Mouse (Mus musculus): ENCODE measurements around the gene Zfp689. TPM values are rescaled to one million over a fixed set of nuclear protein-coding genes. Genes with fewer than 3 reads are reported as not detected.
"Not testable (repeated sequence)": the region's sequence is repeated elsewhere in the genome, so short reads cannot be mapped to it uniquely, and the experiment has no call there.

The Zfp689 gene
- polyA plus RNA-seq (2016; fragmentation: Nextera tagmentation; extraction: Ambion mirVana) = 14.8 and 15.7 TPM in 2 replicates

GRCm38 (mm10) chr7:127448521-127449300 is at the start of gene Zfp689:
TSS of gene Zfp689 (minus strand) at chr7:127449158.
- Histone ChIP-seq H3K36me3 (peaks cover 72% of the 10 kb centered on the region), H3K27ac (peak within 1 kb of the TSS; percentile 100), H3K9me3 (no peaks in the 10 kb centered on the region), H3K4me3 (peak within 1 kb of the TSS; percentile 97), H3K4me1 (replicated peaks) (peaks cover 54% of the 10 kb centered on the region), H3K27me3 (ENCODE audit: insufficient read depth, poor library complexity, severe bottlenecking) (no peaks in the 10 kb centered on the region)
- peak; percentile 94 for DNase-seq (ENCODE audit: low spot score)
- under 1% methylated on average over 54 of the region's 54 CpGs for WGBS

GRCm38 (mm10) chr7:127498407-127498806 is 49.4 kb upstream of the Zfp689 start:
- Histone ChIP-seq H3K9me3 (no peaks in the 10 kb centered on the region), H3K4me3 (no peak overlapping the region), H3K4me1 (replicated peaks) (no peaks in the 10 kb centered on the region), H3K36me3 (no peaks in the 10 kb centered on the region), H3K27ac (no peak overlapping the region), H3K27me3 (ENCODE audit: insufficient read depth, poor library complexity, severe bottlenecking) (no peaks in the 10 kb centered on the region)
- WGBS = 37% methylated on average over 3 of the region's 3 CpGs
- DNase-seq (ENCODE audit: low spot score) = peak; percentile 17

GRCm38 (mm10) chr7:127497382-127497781 is 48.4 kb upstream of the Zfp689 start:
- H3K27ac ChIP-seq = no peak overlapping the region
- H3K27me3 ChIP-seq (ENCODE audit: insufficient read depth, poor library complexity, severe bottlenecking) = no peaks in the 10 kb centered on the region
- peaks cover 5% of the 10 kb centered on the region; the same call in 1 of the 2 replicates for H3K36me3 ChIP-seq
- no peak for DNase-seq (ENCODE audit: low spot score)
- no peak overlapping the region for H3K4me3 ChIP-seq
- no peaks in the 10 kb centered on the region for H3K9me3 ChIP-seq
- no peaks in the 10 kb centered on the region for H3K4me1 ChIP-seq (replicated peaks)
- 83% methylated on average over 2 of the region's 2 CpGs for WGBS

- no peak for DNase-seq (ENCODE audit: low spot score)
- H3K27ac ChIP-seq = no peak overlapping the region
- H3K4me3 ChIP-seq = no peak overlapping the region
- no peaks in the 10 kb centered on the region for H3K27me3 ChIP-seq (ENCODE audit: insufficient read depth, poor library complexity, severe bottlenecking)
- H3K9me3 ChIP-seq = no peaks in the 10 kb centered on the region
- H3K4me1 ChIP-seq (replicated peaks) = no peaks in the 10 kb centered on the region
- peaks cover 32% of the 10 kb centered on the region for H3K36me3 ChIP-seq
Measured at GRCm38 (mm10) chr7:127494648-127495047, 45.7 kb upstream of the Zfp689 start.

- no peak for DNase-seq (ENCODE audit: low spot score)
- H3K27ac ChIP-seq = no peak overlapping the region
- no peaks in the 10 kb centered on the region for H3K9me3 ChIP-seq
- H3K36me3 ChIP-seq = peaks cover 58% of the 10 kb centered on the region
- 95% methylated on average over 3 of the region's 3 CpGs for WGBS
- no peak overlapping the region for H3K4me3 ChIP-seq
- no peaks in the 10 kb centered on the region for H3K4me1 ChIP-seq (replicated peaks)
- H3K27me3 ChIP-seq (ENCODE audit: insufficient read depth, poor library complexity, severe bottlenecking) = no peaks in the 10 kb centered on the region
Measured at GRCm38 (mm10) chr7:127491846-127492245, 42.9 kb upstream of the Zfp689 start.

GRCm38 (mm10) chr7:127489982-127490381 is 41.0 kb upstream of the Zfp689 start:
- WGBS = 93% methylated on average over 7 of the region's 7 CpGs
- 0 out of 2 replicates have a peak, but pooled peaks cover 1% of the 10 kb centered on the region for H3K4me1 ChIP-seq (replicated peaks)
- H3K4me3 ChIP-seq = no peak overlapping the region
- no peak overlapping the region for H3K27ac ChIP-seq
- H3K9me3 ChIP-seq = no peaks in the 10 kb centered on the region
- no peaks in the 10 kb centered on the region for H3K27me3 ChIP-seq (ENCODE audit: insufficient read depth, poor library complexity, severe bottlenecking)
- no peak for DNase-seq (ENCODE audit: low spot score)
- peaks cover 77% of the 10 kb centered on the region for H3K36me3 ChIP-seq

- 94% methylated on average over 5 of the region's 5 CpGs for WGBS
- H3K36me3 ChIP-seq = peaks cover 93% of the 10 kb centered on the region
- not testable (repeated sequence) for H3K4me3 ChIP-seq; DNase-seq (ENCODE audit: low spot score); H3K27ac ChIP-seq; H3K4me1 ChIP-seq (replicated peaks); H3K27me3 ChIP-seq (ENCODE audit: insufficient read depth, poor library complexity, severe bottlenecking); H3K9me3 ChIP-seq
Measured at GRCm38 (mm10) chr7:127488364-127488763, 39.4 kb upstream of the Zfp689 start.

- 78% methylated on average over 5 of the region's 5 CpGs for WGBS
- Histone ChIP-seq H3K36me3 (peaks cover 98% of the 10 kb centered on the region), H3K4me3 (no peak overlapping the region), H3K4me1 (replicated peaks) (peaks cover 15% of the 10 kb centered on the region), H3K27me3 (ENCODE audit: insufficient read depth, poor library complexity, severe bottlenecking) (no peaks in the 10 kb centered on the region), H3K9me3 (no peaks in the 10 kb centered on the region), H3K27ac (no peak overlapping the region)
- no peak for DNase-seq (ENCODE audit: low spot score)
Measured at GRCm38 (mm10) chr7:127485416-127485815, 36.5 kb upstream of the Zfp689 start.

GRCm38 (mm10) chr7:127480321-127480720 is 31.4 kb upstream of the Zfp689 start:
- H3K36me3 ChIP-seq = peaks cover 72% of the 10 kb centered on the region
- H3K4me3 ChIP-seq = peak overlapping the region; percentile 100
- H3K27ac ChIP-seq = peak overlapping the region; percentile 96; the same call in 1 of the 2 replicates
- no peak for DNase-seq (ENCODE audit: low spot score)
- peaks cover 43% of the 10 kb centered on the region for H3K4me1 ChIP-seq (replicated peaks)
- WGBS = 74% methylated on average over 2 of the region's 2 CpGs
- H3K9me3 ChIP-seq = no peaks in the 10 kb centered on the region
- H3K27me3 ChIP-seq (ENCODE audit: insufficient read depth, poor library complexity, severe bottlenecking) = no peaks in the 10 kb centered on the region

- no peak for DNase-seq (ENCODE audit: low spot score)
- Histone ChIP-seq H3K4me3 (peak overlapping the region; percentile 100), H3K4me1 (replicated peaks) (peaks cover 39% of the 10 kb centered on the region), H3K9me3 (no peaks in the 10 kb centered on the region), H3K27me3 (ENCODE audit: insufficient read depth, poor library complexity, severe bottlenecking) (no peaks in the 10 kb centered on the region), H3K27ac (peak overlapping the region; percentile 96), H3K36me3 (peaks cover 72% of the 10 kb centered on the region)
- WGBS = 7% methylated on average over 48 of the region's 48 CpGs
Measured at GRCm38 (mm10) chr7:127479318-127480225, 30.6 kb upstream of the Zfp689 start.

GRCm38 (mm10) chr7:127478635-127479317 is 29.8 kb upstream of the Zfp689 start, which contains the start of gene Fbrs:
TSS of gene Fbrs (plus strand) at chr7:127479199.
- WGBS = under 1% methylated on average over 62 of the region's 62 CpGs
- H3K36me3 ChIP-seq = peaks cover 72% of the 10 kb centered on the region
- peak within 1 kb of the TSS; percentile 96 for H3K27ac ChIP-seq
- H3K9me3 ChIP-seq = no peaks in the 10 kb centered on the region
- no peaks in the 10 kb centered on the region for H3K27me3 ChIP-seq (ENCODE audit: insufficient read depth, poor library complexity, severe bottlenecking)
- peaks cover 39% of the 10 kb centered on the region for H3K4me1 ChIP-seq (replicated peaks)
- DNase-seq (ENCODE audit: low spot score) = peak; percentile 93
- peak within 1 kb of the TSS; percentile 100 for H3K4me3 ChIP-seq

Measured in hindbrain, embryonic 10.5 days (tissue).